Mouse (Mus musculus) heart, embryonic 15.5 days (tissue): ENCODE data around the gene Hand1. TPM values are rescaled to one million over a fixed set of nuclear protein-coding genes. Genes with fewer than 3 reads are reported as not detected.

Experiments
- ATAC-seq: fragments of 200-750 bp; cut with Nextera tagmentation; replicated peaks from 2 replicates; pipeline ENCODE4 v1.8.0; 2017; ENCODE audit warnings: low read depth, moderate TSS enrichment; ENCODE audit not compliant: insufficient number of reproducible peaks, insufficient read depth, low FRiP score
- H3K27ac ChIP-seq: fragments of 300-500 bp; sonication (generic); 2 replicates; pipeline ENCODE4 v1.5.1; 2015; ENCODE audit warnings: mild to moderate bottlenecking, inconsistent platforms
- H3K27me3 ChIP-seq: fragments of 300-500 bp; sonication (generic); 2 replicates; pipeline ENCODE4 v1.6.1; 2015; ENCODE audit warnings: inconsistent platforms
- H3K36me3 ChIP-seq: fragments of 300-500 bp; sonication (generic); 2 replicates; pipeline ENCODE4 v1.6.1; 2015; ENCODE audit warnings: mild to moderate bottlenecking, inconsistent platforms
- H3K4me1 ChIP-seq: fragments of 300-500 bp; sonication (generic); replicated peaks from 2 replicates; pipeline ENCODE4 v1.6.1; 2015; ENCODE audit warnings: inconsistent platforms
- H3K4me2 ChIP-seq: fragments of 300-500 bp; sonication (generic); 2 replicates; pipeline ENCODE4 v1.6.1; 2015; ENCODE audit warnings: inconsistent platforms, mild to moderate bottlenecking, moderate library complexity
- H3K4me3 ChIP-seq: fragments of 300-500 bp; sonication (generic); 2 replicates; pipeline ENCODE4 v1.5.1; 2015; ENCODE audit warnings: mild to moderate bottlenecking, inconsistent platforms
- H3K9ac ChIP-seq: fragments of 300-500 bp; sonication (generic); 2 replicates; pipeline ENCODE4 v1.6.1; 2015; ENCODE audit warnings: mild to moderate bottlenecking, inconsistent platforms
- H3K9me3 ChIP-seq: fragments of 300-500 bp; sonication (generic); replicated peaks from 2 replicates; pipeline ENCODE4 v1.6.1; 2016; ENCODE audit warnings: inconsistent platforms
- WGBS: fragments of 180-500 bp; shearing (Covaris S2); methylation state at CpG from one replicate; pipeline ENCODE4 v1.1.7; 2015; ENCODE audit warnings: mixed read lengths; 5-methylcytosine and 5-hydroxymethylcytosine counted together
- polyA plus RNA-seq: library from polyadenylated mRNA; unstranded; fragments of >200 nt; fragmentation: Nextera tagmentation; extraction: Ambion mirVana; gene quantifications from 2 replicates; pipeline ENCODE4 v1.2.1, GENCODE M21; 2015

The Hand1 gene
- polyA plus RNA-seq, 1 experiment from 2014 or later, result 11.4 TPM

GRCm38 (mm10) chr11:57800266-57800951 is 32.2 kb downstream of the Hand1 start:
- H3K4me3 ChIP-seq, result peak overlapping the region; percentile 89
- no peak for ATAC-seq
- peak overlapping the region; percentile 84 for H3K27ac ChIP-seq
- H3K27me3 ChIP-seq, result no peaks in the 10 kb centered on the region
- H3K9ac ChIP-seq, result peak overlapping the region; percentile 72
- WGBS, result 12% methylated on average over 22 of the region's 22 CpGs
- H3K36me3 ChIP-seq, result no peaks in the 10 kb centered on the region
- H3K4me1 ChIP-seq, result peaks cover 23% of the 10 kb centered on the region
- no peaks in the 10 kb centered on the region for H3K9me3 ChIP-seq
- H3K4me2 ChIP-seq, result peak overlapping the region; percentile 92

GRCm38 (mm10) chr11:57799456-57799855 is 33.2 kb downstream of the Hand1 start:
- no peak overlapping the region for H3K4me2 ChIP-seq
- H3K4me3 ChIP-seq, result no peak overlapping the region
- H3K36me3 ChIP-seq, result no peaks in the 10 kb centered on the region
- H3K4me1 ChIP-seq, result peaks cover 23% of the 10 kb centered on the region
- no peak overlapping the region for H3K27ac ChIP-seq
- ATAC-seq, result no peak
- 86% methylated on average over 10 of the region's 10 CpGs for WGBS
- H3K9me3 ChIP-seq, result no peaks in the 10 kb centered on the region
- no peaks in the 10 kb centered on the region for H3K27me3 ChIP-seq
- no peak overlapping the region for H3K9ac ChIP-seq

GRCm38 (mm10) chr11:57797828-57798227 is 34.8 kb downstream of the Hand1 start:
- Histone ChIP-seq H3K27me3 (no peaks in the 10 kb centered on the region), H3K4me3 (no peak overlapping the region), H3K36me3 (no peaks in the 10 kb centered on the region), H3K4me2 (no peak overlapping the region), H3K9ac (no peak overlapping the region), H3K4me1 (peaks cover 15% of the 10 kb centered on the region), H3K9me3 (no peaks in the 10 kb centered on the region), H3K27ac (no peak overlapping the region)
- 77% methylated on average over 9 of the region's 9 CpGs for WGBS
- ATAC-seq, result no peak

- Histone ChIP-seq H3K4me2 (no peak overlapping the region), H3K4me3 (no peak overlapping the region), H3K9ac (no peak overlapping the region), H3K36me3 (no peaks in the 10 kb centered on the region), H3K4me1 (peaks cover 2% of the 10 kb centered on the region), H3K9me3 (no peaks in the 10 kb centered on the region), H3K27me3 (no peaks in the 10 kb centered on the region), H3K27ac (no peak overlapping the region)
- 62% methylated on average over 6 of the region's 6 CpGs for WGBS
- no peak for ATAC-seq
Observed at GRCm38 (mm10) chr11:57795086-57795485, 37.5 kb downstream of the Hand1 start.

- no peaks in the 10 kb centered on the region for H3K36me3 ChIP-seq
- peak overlapping the region; percentile 21; the same call in 1 of the 2 replicates for H3K4me2 ChIP-seq
- H3K9ac ChIP-seq, result no peak overlapping the region
- H3K4me1 ChIP-seq, result peaks cover 9% of the 10 kb centered on the region
- WGBS, result 29% methylated on average over 21 of the region's 21 CpGs
- ATAC-seq, result no peak
- no peaks in the 10 kb centered on the region for H3K9me3 ChIP-seq
- H3K27ac ChIP-seq, result no peak overlapping the region
- H3K27me3 ChIP-seq, result no peaks in the 10 kb centered on the region
- no peak overlapping the region for H3K4me3 ChIP-seq
Observed at GRCm38 (mm10) chr11:57790866-57791535, 41.6 kb downstream of the Hand1 start.

- no peaks in the 10 kb centered on the region for H3K27me3 ChIP-seq
- WGBS, result 30% methylated on average over 3 of the region's 3 CpGs
Observed at GRCm38 (mm10) chr11:57787913-57788312, 44.7 kb downstream of the Hand1 start.

GRCm38 (mm10) chr11:57786616-57787418 is 45.8 kb downstream of the Hand1 start:
- no peaks in the 10 kb centered on the region for H3K27me3 ChIP-seq
- H3K27ac ChIP-seq, result no peak overlapping the region; the same call in 1 of the 2 replicates
- H3K36me3 ChIP-seq, result no peaks in the 10 kb centered on the region
- no peak overlapping the region for H3K9ac ChIP-seq
- no peak overlapping the region for H3K4me3 ChIP-seq
- 51% methylated on average over 18 of the region's 18 CpGs for WGBS
- peaks cover 9% of the 10 kb centered on the region for H3K4me1 ChIP-seq
- no peak overlapping the region for H3K4me2 ChIP-seq
- no peak for ATAC-seq
- H3K9me3 ChIP-seq, result no peaks in the 10 kb centered on the region

More at GRCm38 (mm10) chr11:57787913-57788312, 44.7 kb downstream of the Hand1 start:
- Histone ChIP-seq H3K4me2 (no peak overlapping the region), H3K9me3 (no peaks in the 10 kb centered on the region), H3K9ac (no peak overlapping the region), H3K36me3 (no peaks in the 10 kb centered on the region), H3K4me1 (peaks cover 9% of the 10 kb centered on the region), H3K27ac (no peak overlapping the region), H3K4me3 (no peak overlapping the region)
- no peak for ATAC-seq

- no peak overlapping the region for H3K4me2 ChIP-seq
- no peaks in the 10 kb centered on the region for H3K36me3 ChIP-seq
- H3K9ac ChIP-seq, result no peak overlapping the region
- ATAC-seq, result no peak
- 86% methylated on average over 14 of the region's 14 CpGs for WGBS
- no peaks in the 10 kb centered on the region for H3K27me3 ChIP-seq
- H3K9me3 ChIP-seq, result no peaks in the 10 kb centered on the region
- H3K4me1 ChIP-seq, result no peaks in the 10 kb centered on the region
- no peak overlapping the region for H3K4me3 ChIP-seq
- no peak overlapping the region for H3K27ac ChIP-seq
Observed at GRCm38 (mm10) chr11:57779824-57780223, 52.8 kb downstream of the Hand1 start.

Other genes with a start within 250 kb of the Hand1 start
- 8.9 and 13.1 TPM in 2 replicates for gene Galnt10, start 187.4 kb downstream of the Hand1 start, polyA plus RNA-seq
- gene Sap30l, start 31.2 kb downstream of the Hand1 start, polyA plus RNA-seq, result 8.9 and 10.0 TPM in 2 replicates
- gene Larp1, start 176.2 kb upstream of the Hand1 start, polyA plus RNA-seq, result 11.3 and 15.7 TPM in 2 replicates